Mouse (Mus musculus) lung, embryonic 15.5 days (tissue): ENCODE data around the gene Tmem158. TPM values are rescaled to one million over a fixed set of nuclear protein-coding genes. Genes with fewer than 3 reads are reported as not detected.

Experiments
- ATAC-seq: fragments of 200-750 bp; cut with Nextera tagmentation; 2 replicates; pipeline ENCODE4 v1.8.0; 2017; ENCODE audit warnings: moderate number of reproducible peaks, borderline replicate concordance; ENCODE audit not compliant: low FRiP score, low TSS enrichment; ENCODE audit errors: extremely low read depth
- H3K27ac ChIP-seq: fragments of 300-500 bp; sonication (generic); 2 replicates; pipeline ENCODE4 v1.5.1; 2015; ENCODE audit warnings: moderate library complexity, mild to moderate bottlenecking, inconsistent platforms
- H3K27me3 ChIP-seq: fragments of 300-500 bp; sonication (generic); 2 replicates; pipeline ENCODE4 v1.6.1; 2015; ENCODE audit warnings: inconsistent platforms
- H3K36me3 ChIP-seq: fragments of 300-500 bp; sonication (generic); 2 replicates; pipeline ENCODE4 v1.6.1; 2015; ENCODE audit warnings: inconsistent platforms
- H3K4me1 ChIP-seq: fragments of 300-500 bp; sonication (generic); 2 replicates; pipeline ENCODE4 v1.6.1; 2015; ENCODE audit warnings: inconsistent platforms
- H3K4me2 ChIP-seq: fragments of 300-500 bp; sonication (generic); 2 replicates; pipeline ENCODE4 v1.6.1; 2015; ENCODE audit warnings: inconsistent platforms, mild to moderate bottlenecking, moderate library complexity
- H3K4me3 ChIP-seq: fragments of 300-500 bp; sonication (generic); 2 replicates; pipeline ENCODE4 v1.5.1; 2015; ENCODE audit warnings: mild to moderate bottlenecking, inconsistent platforms
- H3K9ac ChIP-seq: fragments of 300-500 bp; sonication (generic); 2 replicates; pipeline ENCODE4 v1.6.1; 2015; ENCODE audit warnings: inconsistent platforms
- H3K9me3 ChIP-seq: fragments of 300-500 bp; sonication (generic); 2 replicates; pipeline ENCODE4 v1.6.1; 2016; ENCODE audit warnings: inconsistent platforms
- WGBS: fragments of 180-500 bp; shearing (Covaris S2); methylation state at CpG from one replicate; pipeline ENCODE4 v1.1.7; 2015; 5-methylcytosine and 5-hydroxymethylcytosine counted together
- polyA plus RNA-seq: library from polyadenylated mRNA; unstranded; fragments of >200 nt; fragmentation: Nextera tagmentation; extraction: Ambion mirVana; gene quantifications from 2 replicates; pipeline ENCODE4 v1.2.1, GENCODE M21; 2015

The Tmem158 gene
- polyA plus RNA-seq, 1 experiment from 2014 or later: 17.3 TPM

- Histone ChIP-seq H3K4me1 (peaks cover 8% of the 10 kb centered on the region; the same call in 1 of the 2 replicates), H3K4me2 (no peak overlapping the region), H3K36me3 (no peaks in the 10 kb centered on the region), H3K9me3 (no peaks in the 10 kb centered on the region), H3K27ac (peak overlapping the region; percentile 57), H3K27me3 (peaks cover 4% of the 10 kb centered on the region; the same call in 1 of the 2 replicates), H3K4me3 (no peak overlapping the region), H3K9ac (no peak overlapping the region)
- 30% methylated on average over 5 of the region's 5 CpGs for WGBS
- ATAC-seq: no peak
Measured at GRCm38 (mm10) chr9:123219826-123220225, 40.7 kb downstream of the Tmem158 start.

GRCm38 (mm10) chr9:123215621-123216440, 44.7 kb downstream of the Tmem158 start, which contains the start of gene Cdcp1:
TSS of gene Cdcp1 (minus strand) at chr9:123216038.
- H3K9me3 ChIP-seq: no peaks in the 10 kb centered on the region
- no peaks in the 10 kb centered on the region for H3K4me1 ChIP-seq
- H3K9ac ChIP-seq: peak within 1 kb of the TSS; percentile 48
- H3K27me3 ChIP-seq: peaks cover 4% of the 10 kb centered on the region; the same call in 1 of the 2 replicates
- ATAC-seq: peak; percentile 74
- peak within 1 kb of the TSS; percentile 50 for H3K4me3 ChIP-seq
- peak within 1 kb of the TSS; percentile 67 for H3K27ac ChIP-seq
- WGBS: 9% methylated on average over 44 of the region's 45 CpGs
- H3K36me3 ChIP-seq: no peaks in the 10 kb centered on the region
- peak within 1 kb of the TSS; percentile 51 for H3K4me2 ChIP-seq

DNA sequence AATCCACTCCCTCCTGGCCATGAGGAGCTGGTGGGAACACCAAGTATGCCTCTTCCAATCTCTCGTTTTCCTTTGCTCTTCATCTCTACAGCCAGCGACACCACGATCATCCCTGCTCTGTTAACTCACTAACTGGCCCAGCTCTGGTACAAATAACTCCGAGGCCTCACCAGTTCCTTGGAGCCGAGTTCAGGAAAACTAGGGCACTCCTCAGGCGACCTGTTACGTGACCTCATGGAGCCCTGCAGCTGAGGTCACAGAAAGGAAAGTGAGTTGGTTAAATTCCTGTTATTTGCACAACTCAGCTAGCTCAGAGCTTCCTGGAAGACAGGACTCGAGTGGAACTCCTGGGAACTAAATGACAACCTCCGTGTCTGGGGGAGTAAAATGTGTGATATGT, 47.2 kb downstream of the Tmem158 start:
- no peak for ATAC-seq
- no peak overlapping the region for H3K9ac ChIP-seq
- no peak overlapping the region for H3K4me3 ChIP-seq
- H3K27ac ChIP-seq: no peak overlapping the region
- no peaks in the 10 kb centered on the region for H3K9me3 ChIP-seq
- no peak overlapping the region for H3K4me2 ChIP-seq
- H3K4me1 ChIP-seq: no peaks in the 10 kb centered on the region
- peaks cover 4% of the 10 kb centered on the region; the same call in 1 of the 2 replicates for H3K27me3 ChIP-seq
- 57% methylated on average over 9 of the region's 9 CpGs for WGBS
- H3K36me3 ChIP-seq: no peaks in the 10 kb centered on the region

Other genes starting within 250 kb of the Tmem158 start
- gene Tmem42, start 239.4 kb downstream of the Tmem158 start, polyA plus RNA-seq: 19.3 and 21.4 TPM in 2 replicates
- gene Tgm4, start 226.0 kb downstream of the Tmem158 start, polyA plus RNA-seq: 0.27 and 0.40 TPM in 2 replicates
- 70.2 and 73.1 TPM in 2 replicates for gene Zdhhc3, start 147.6 kb downstream of the Tmem158 start, polyA plus RNA-seq
- gene Exosc7, start 147.5 kb downstream of the Tmem158 start, polyA plus RNA-seq: 117 and 124 TPM in 2 replicates
- gene Clec3b, start 109.8 kb downstream of the Tmem158 start, polyA plus RNA-seq: 1.7 and 3.1 TPM in 2 replicates
- 10.8 and 11.8 TPM in 2 replicates for gene Cdcp1, start 44.7 kb downstream of the Tmem158 start, polyA plus RNA-seq
- gene Lars2, start 106.2 kb upstream of the Tmem158 start, polyA plus RNA-seq: 930 and 989 TPM in 2 replicates
- 56.8 and 59.8 TPM in 2 replicates for gene Limd1, start 217.9 kb upstream of the Tmem158 start, polyA plus RNA-seq